In the genomic region with DNA sequence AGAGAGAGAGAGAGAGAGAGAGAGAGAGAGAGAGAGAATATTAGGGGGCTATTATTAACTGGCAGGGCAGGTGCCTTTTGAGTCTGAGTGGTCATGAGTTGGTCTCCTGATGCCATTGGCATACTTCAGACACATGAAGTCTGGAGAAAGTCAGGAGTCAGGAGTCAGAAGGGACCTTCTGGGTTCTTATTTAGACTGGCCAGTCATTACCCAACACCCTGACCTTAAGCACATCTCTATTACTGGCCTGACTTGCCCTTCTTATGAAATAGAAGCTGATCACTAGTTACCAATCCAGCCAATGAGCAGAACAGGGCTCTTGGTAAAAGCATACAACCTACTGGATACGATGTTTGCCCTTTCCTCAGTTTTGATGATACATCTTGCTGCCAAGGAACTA, we compare ENCODE assay signal across 22 mouse cellular contexts. TPM values are rescaled to one million over a fixed set of nuclear protein-coding genes. Genes with fewer than 3 reads are reported as not detected.
"Had no signal": no experiment of that assay in that cellular context is flagged by ENCODE, and none has a peak within 500 bp of the region (broad histone marks: within the 10 kb centered on the region; RNA-seq: fewer than 3 reads in every experiment).

No protein-coding gene starts in this region.

- H3K27me3 ChIP-seq: limb, embryonic 13.5 days; midbrain, embryonic 15.5 days; neural tube, embryonic 13.5 days had no signal

- H3K9ac ChIP-seq: limb, embryonic 13.5 days; liver, embryonic 12.5 days; liver, embryonic 15.5 days; midbrain, embryonic 12.5 days; midbrain, embryonic 15.5 days; neural tube, embryonic 13.5 days had no signal

- H3K36me3 ChIP-seq: limb, embryonic 13.5 days; liver, embryonic 12.5 days; liver, embryonic 15.5 days; midbrain, embryonic 12.5 days; midbrain, embryonic 15.5 days; neural tube, embryonic 13.5 days had no signal

- H3K4me3 ChIP-seq: left cerebral cortex, adult 2 months; limb, embryonic 13.5 days; liver, embryonic 12.5 days; liver, embryonic 15.5 days; midbrain, embryonic 12.5 days; midbrain, embryonic 15.5 days; neural tube, embryonic 13.5 days had no signal

- ATAC-seq: liver, embryonic 12.5 days; midbrain, embryonic 15.5 days had no signal

- H3K9me3 ChIP-seq: limb, embryonic 13.5 days; liver, embryonic 12.5 days; liver, embryonic 15.5 days; midbrain, embryonic 12.5 days; midbrain, embryonic 15.5 days; neural tube, embryonic 13.5 days had no signal

- H3K27ac ChIP-seq: left cerebral cortex, adult 2 months; limb, embryonic 13.5 days; liver, embryonic 12.5 days; liver, embryonic 15.5 days; macrophage; midbrain, embryonic 12.5 days; midbrain, embryonic 15.5 days; neural tube, embryonic 13.5 days had no signal

- H3K4me2 ChIP-seq: limb, embryonic 13.5 days; liver, embryonic 12.5 days; liver, embryonic 15.5 days; midbrain, embryonic 12.5 days; midbrain, embryonic 15.5 days; neural tube, embryonic 13.5 days had no signal

- DNase-seq: kidney, adult 2 months; kidney, postnatal 36 days; layer of hippocampus, postnatal 36 days; liver; lung, adult 18-20 months; lung, postnatal 14 days; retina, postnatal 1 day; right cerebral cortex, postnatal 25 days; thymus, adult 18-20 months; thymus, postnatal 14 days; thymus, postnatal 4 days had no signal

RNA-seq across cellular contexts. Expression of a gene that starts 2.2 kb away (rescaled TPM):
- total RNA-seq: layer of hippocampus, postnatal 10 days; neutrophil, adult 5-6 weeks had no signal
- polyA plus RNA-seq: macrophage had no signal

RNA-seq across cellular contexts. Expression of a gene that starts 41.4 kb away (rescaled TPM):
- total RNA-seq: megakaryocyte, adult 5-6 weeks had no signal

RNA-seq across cellular contexts. Expression of a gene that starts 59.1 kb away (rescaled TPM):
- total RNA-seq: megakaryocyte, adult 5-6 weeks; neutrophil, adult 5-6 weeks had no signal
- polyA plus RNA-seq: macrophage had no signal
